Mouse (Mus musculus) neural tube, embryonic 15.5 days (tissue): Measurements from ENCODE around the gene Foxj3. TPM values are rescaled to one million over a fixed set of nuclear protein-coding genes. Genes with fewer than 3 reads are reported as not detected.

Source experiments
- ATAC-seq: fragments of 200-750 bp; cut with Nextera tagmentation; 2 replicates; pipeline ENCODE4 v1.8.0; 2017; ENCODE audit warnings: mild to moderate bottlenecking, moderate TSS enrichment, moderate library complexity; ENCODE audit not compliant: low FRiP score
- H3K27ac ChIP-seq: fragments of 300-500 bp; sonication (generic); replicated peaks from 2 replicates; pipeline ENCODE4 v1.5.1; 2015; ENCODE audit warnings: mild to moderate bottlenecking, inconsistent platforms
- H3K27me3 ChIP-seq: fragments of 300-500 bp; sonication (generic); replicated peaks from 2 replicates; pipeline ENCODE4 v1.6.1; 2015; ENCODE audit warnings: inconsistent platforms
- H3K36me3 ChIP-seq: fragments of 300-500 bp; sonication (generic); 2 replicates; pipeline ENCODE4 v1.6.1; 2015; ENCODE audit warnings: inconsistent platforms
- H3K4me1 ChIP-seq: fragments of 300-500 bp; sonication (generic); 2 replicates; pipeline ENCODE4 v1.6.1; 2015; ENCODE audit warnings: inconsistent platforms
- H3K4me2 ChIP-seq: fragments of 300-500 bp; sonication (generic); 2 replicates; pipeline ENCODE4 v1.6.1; 2015; ENCODE audit warnings: inconsistent platforms, mild to moderate bottlenecking, moderate library complexity
- H3K4me3 ChIP-seq: fragments of 300-500 bp; sonication (generic); replicated peaks from 2 replicates; pipeline ENCODE4 v1.5.1; 2015; ENCODE audit warnings: mild to moderate bottlenecking, inconsistent platforms
- H3K9ac ChIP-seq: fragments of 300-500 bp; sonication (generic); replicated peaks from 2 replicates; pipeline ENCODE4 v1.6.1; 2015; ENCODE audit warnings: mild to moderate bottlenecking, inconsistent platforms
- H3K9me3 ChIP-seq: fragments of 300-500 bp; sonication (generic); replicated peaks from 2 replicates; pipeline ENCODE4 v1.6.1; 2016; ENCODE audit warnings: inconsistent platforms
- WGBS: fragments of 180-500 bp; shearing (Covaris S2); methylation state at CpG from one replicate; pipeline ENCODE4 v1.1.7; 2015; ENCODE audit warnings: mixed read lengths; 5-methylcytosine and 5-hydroxymethylcytosine counted together
- polyA plus RNA-seq: library from polyadenylated mRNA; unstranded; fragments of >200 nt; fragmentation: Nextera tagmentation; extraction: Ambion mirVana; gene quantifications from 2 replicates; pipeline ENCODE4 v1.2.1, GENCODE M21; 2015

The Foxj3 gene
- polyA plus RNA-seq, 1 experiment from 2014 or later, result 27.4 TPM

- no peak overlapping the region for H3K4me2 ChIP-seq
- WGBS, result 93% methylated on average over 3 of the region's 3 CpGs
- no peak overlapping the region for H3K27ac ChIP-seq
- ATAC-seq, result no peak
- H3K36me3 ChIP-seq, result no peaks in the 10 kb centered on the region
- no peak overlapping the region for H3K9ac ChIP-seq
- H3K4me3 ChIP-seq, result no peak overlapping the region
- no peaks in the 10 kb centered on the region for H3K9me3 ChIP-seq
- peaks cover 22% of the 10 kb centered on the region for H3K4me1 ChIP-seq
- H3K27me3 ChIP-seq, result no peaks in the 10 kb centered on the region
These were observed 131.4 kb downstream of the Foxj3 start for GRCm38 (mm10) chr4:119668185-119668584.

DNA sequence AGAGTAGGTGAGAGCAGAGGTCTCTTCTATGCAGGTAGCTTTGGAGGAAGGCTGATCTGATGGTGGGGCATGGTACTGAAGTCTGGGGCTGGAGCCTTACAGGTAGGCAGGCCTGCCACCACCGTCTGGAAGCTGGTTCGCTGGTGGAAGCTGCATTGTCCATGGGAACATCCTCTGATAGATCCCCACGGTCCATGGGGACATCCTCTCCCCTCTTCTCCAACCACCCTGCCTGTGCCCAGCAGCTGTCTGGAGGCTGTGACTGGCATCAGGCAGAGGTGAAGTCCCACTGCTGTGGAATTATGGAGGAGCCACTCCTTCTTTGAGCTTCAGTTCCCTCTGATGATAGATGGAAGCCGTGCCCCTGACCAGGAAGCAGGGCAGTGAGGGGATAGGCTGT lies 131.8 kb downstream of the Foxj3 start:
- Histone ChIP-seq H3K4me2 (no peak overlapping the region), H3K9me3 (no peaks in the 10 kb centered on the region)
- whole genome bisulfite sequencing, result 79% methylated on average over 4 of the region's 4 CpGs

DNA sequence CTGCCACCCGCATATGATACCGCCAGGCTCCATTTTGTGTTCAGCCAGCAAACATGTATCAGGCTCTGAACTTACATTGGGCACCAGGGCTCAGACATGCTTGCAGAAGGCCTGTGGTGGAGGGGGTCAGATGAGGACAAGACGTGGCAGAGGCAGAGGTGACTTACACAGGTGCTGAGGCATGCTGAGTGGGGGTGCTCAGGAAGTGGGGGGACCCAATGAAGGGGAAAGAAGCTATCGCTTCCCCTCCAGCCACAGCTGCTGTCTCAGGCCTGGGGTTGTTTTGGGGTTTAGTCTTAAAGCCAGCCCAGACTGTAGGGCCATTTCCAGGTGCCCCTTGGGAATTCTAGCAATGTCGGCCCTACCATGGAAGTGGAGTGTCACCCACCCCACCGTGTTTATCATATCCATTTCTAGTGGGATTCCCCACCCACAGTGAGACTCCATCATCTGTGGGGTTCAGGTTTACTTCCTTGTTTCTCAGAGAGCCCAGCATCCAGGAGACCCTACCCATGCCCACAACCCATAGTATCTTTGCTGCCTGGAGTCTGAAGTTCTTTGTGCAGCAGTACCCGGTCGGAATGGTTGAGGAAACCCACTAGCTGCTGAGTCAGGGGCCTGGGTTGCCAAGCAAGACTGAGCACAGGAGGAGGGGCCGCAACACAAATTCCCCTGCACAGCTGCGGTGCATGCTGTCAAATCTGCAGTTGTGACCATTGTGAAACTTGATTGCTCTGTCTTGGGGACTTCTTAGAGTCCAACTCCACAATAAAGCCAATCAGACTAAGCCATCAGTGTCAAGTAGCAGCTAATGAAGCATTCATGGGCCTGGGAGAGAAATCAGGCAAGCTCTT lies 132.8 kb downstream of the Foxj3 start:
- 0 out of 2 replicates have a peak overlapping the region, but pooled peaks have one; percentile 9 for H3K27ac ChIP-seq
- 68% methylated on average over 10 of the region's 10 CpGs for WGBS
- peak; percentile 30; the same call in 1 of the 2 replicates for ATAC-seq
- H3K4me1 ChIP-seq, result peaks cover 22% of the 10 kb centered on the region
- H3K4me2 ChIP-seq, result no peak overlapping the region
- H3K36me3 ChIP-seq, result no peaks in the 10 kb centered on the region
- H3K9ac ChIP-seq, result no peak overlapping the region
- H3K27me3 ChIP-seq, result no peaks in the 10 kb centered on the region
- no peak overlapping the region for H3K4me3 ChIP-seq
- H3K9me3 ChIP-seq, result no peaks in the 10 kb centered on the region

More for the DNA sequence above, 131.8 kb downstream of the Foxj3 start:
- H3K9ac ChIP-seq, result no peak overlapping the region
- H3K27me3 ChIP-seq, result no peaks in the 10 kb centered on the region
- H3K4me1 ChIP-seq, result peaks cover 22% of the 10 kb centered on the region
- no peak overlapping the region for H3K27ac ChIP-seq
- ATAC-seq, result no peak
- no peaks in the 10 kb centered on the region for H3K36me3 ChIP-seq
- H3K4me3 ChIP-seq, result no peak overlapping the region

- 0 out of 2 replicates have a peak overlapping the region, but pooled peaks have one; percentile 9 for H3K27ac ChIP-seq
- H3K4me2 ChIP-seq, result no peak overlapping the region
These were observed 133.4 kb downstream of the Foxj3 start for GRCm38 (mm10) chr4:119670210-119670555.

GRCm38 (mm10) chr4:119670736-119671135 lies 133.9 kb downstream of the Foxj3 start:
- H3K9me3 ChIP-seq, result no peaks in the 10 kb centered on the region
- H3K4me2 ChIP-seq, result no peak overlapping the region
- H3K36me3 ChIP-seq, result no peaks in the 10 kb centered on the region
- ATAC-seq, result no peak; the same call in 1 of the 2 replicates
- no peak overlapping the region; the same call in 1 of the 2 replicates for H3K27ac ChIP-seq
- no peaks in the 10 kb centered on the region for H3K27me3 ChIP-seq
- H3K4me1 ChIP-seq, result peaks cover 19% of the 10 kb centered on the region
- WGBS, result 87% methylated on average over 6 of the region's 6 CpGs
- H3K4me3 ChIP-seq, result no peak overlapping the region
- H3K9ac ChIP-seq, result no peak overlapping the region

More at GRCm38 (mm10) chr4:119670210-119670555, 133.4 kb downstream of the Foxj3 start:
- Histone ChIP-seq H3K4me1 (peaks cover 22% of the 10 kb centered on the region), H3K9ac (no peak overlapping the region), H3K9me3 (no peaks in the 10 kb centered on the region), H3K4me3 (no peak overlapping the region), H3K27me3 (no peaks in the 10 kb centered on the region), H3K36me3 (no peaks in the 10 kb centered on the region)
- ATAC-seq, result 0 out of 2 replicates have a peak, but pooled peaks have one; percentile 18
- WGBS, result 46% methylated on average over 7 of the region's 7 CpGs

DNA sequence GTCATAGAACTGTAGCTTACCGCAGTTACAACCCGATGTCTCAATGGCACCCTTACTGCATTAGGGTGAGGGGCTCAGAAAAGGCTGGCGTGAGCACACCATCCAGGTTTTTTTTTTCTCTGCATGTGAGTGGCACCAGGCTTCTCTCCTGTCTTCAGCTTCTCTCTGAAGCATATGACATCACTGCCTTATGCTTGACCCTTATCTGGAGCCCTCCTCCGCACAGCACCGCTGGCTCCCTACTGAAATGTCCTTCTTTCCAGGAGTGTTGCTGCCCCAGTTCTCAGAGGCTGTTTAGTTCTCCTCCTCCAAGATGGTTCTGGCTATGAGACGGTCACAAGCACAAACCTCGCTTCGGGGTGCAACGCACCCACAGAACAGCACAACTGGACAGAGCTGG lies 134.4 kb downstream of the Foxj3 start:
- H3K9me3 ChIP-seq, result no peaks in the 10 kb centered on the region
- H3K27me3 ChIP-seq, result no peaks in the 10 kb centered on the region
- H3K4me2 ChIP-seq, result no peak overlapping the region
- WGBS, result 93% methylated on average over 9 of the region's 9 CpGs
- H3K4me3 ChIP-seq, result no peak overlapping the region
- peaks cover 17% of the 10 kb centered on the region for H3K4me1 ChIP-seq
- H3K9ac ChIP-seq, result no peak overlapping the region
- ATAC-seq, result no peak
- H3K36me3 ChIP-seq, result no peaks in the 10 kb centered on the region
- no peak overlapping the region for H3K27ac ChIP-seq

GRCm38 (mm10) chr4:119672685-119673084 lies 135.9 kb downstream of the Foxj3 start:
- 43% methylated on average over 5 of the region's 5 CpGs for WGBS
- H3K4me2 ChIP-seq, result no peak overlapping the region
- ATAC-seq, result no peak
- H3K27ac ChIP-seq, result no peak overlapping the region
- no peak overlapping the region for H3K9ac ChIP-seq
- peaks cover 17% of the 10 kb centered on the region for H3K4me1 ChIP-seq
- no peaks in the 10 kb centered on the region for H3K27me3 ChIP-seq
- H3K4me3 ChIP-seq, result no peak overlapping the region
- no peaks in the 10 kb centered on the region for H3K9me3 ChIP-seq
- H3K36me3 ChIP-seq, result no peaks in the 10 kb centered on the region

Other genes with a start within 250 kb of the Foxj3 start
- 815 and 871 TPM in 2 replicates for gene Ybx1, start 242.4 kb upstream of the Foxj3 start, polyA plus RNA-seq
- gene Ppih, start 216.5 kb upstream of the Foxj3 start, polyA plus RNA-seq, result 43.5 and 54.5 TPM in 2 replicates
- 20.2 and 22.0 TPM in 2 replicates for gene Ccdc30, start 121.5 kb upstream of the Foxj3 start, polyA plus RNA-seq
- gene Ppcs, start 114.6 kb upstream of the Foxj3 start, polyA plus RNA-seq, result 21.8 and 28.5 TPM in 2 replicates
- 0.44 and 0.46 TPM in 2 replicates for gene Zmynd12, start 114.2 kb upstream of the Foxj3 start, polyA plus RNA-seq
- 26.6 and 29.9 TPM in 2 replicates for gene Rimkla, start 44.4 kb upstream of the Foxj3 start, polyA plus RNA-seq
- 9.6 and 12.1 TPM in 2 replicates for gene Frg2f1, start 2.5 kb downstream of the Foxj3 start, polyA plus RNA-seq
- gene Guca2a, start 100.7 kb downstream of the Foxj3 start, polyA plus RNA-seq, result 14.7 TPM in 1 of 2 replicates, not detected in the other
- gene Guca2b, start 122.0 kb downstream of the Foxj3 start, polyA plus RNA-seq, result not detected in 2 replicates
- 21.0 and 23.6 TPM in 2 replicates for gene Hivep3, start 196.8 kb downstream of the Foxj3 start, polyA plus RNA-seq